Mouse (Mus musculus): ENCODE results near the gene Psmd7. TPM values are rescaled to one million over a fixed set of nuclear protein-coding genes. Genes with fewer than 3 reads are reported as not detected.

Gene Psmd7
- total and polyA plus RNA-seq, 3 experiments = 186 to 403 (median 205) TPM

DNA sequence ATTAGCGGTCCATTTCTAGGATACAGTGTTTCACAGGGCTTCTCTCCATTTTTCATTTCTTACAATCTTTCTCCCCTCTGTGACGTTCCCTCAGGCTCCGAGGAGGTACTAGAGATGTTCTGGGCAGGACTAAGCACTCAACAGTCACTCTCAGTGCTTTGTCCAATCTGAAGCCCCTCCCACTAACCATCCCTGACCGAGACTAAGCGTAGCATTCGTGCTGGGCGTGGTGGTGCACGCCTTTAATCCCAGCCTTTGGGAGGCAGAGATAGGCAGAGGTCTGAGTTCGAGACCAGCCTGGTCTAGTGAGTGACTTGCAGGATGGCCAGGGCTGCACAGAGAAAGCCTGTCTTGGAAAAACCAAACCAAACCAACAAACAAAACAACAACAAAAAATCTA is 11.4 kb upstream of the Psmd7 start:
- Histone ChIP-seq H3K9me3 (replicated peaks; ENCODE audit: insufficient read depth, low read length) (no peaks in the 10 kb centered on the region), H3K4me1 (ENCODE audit: control insufficient read depth in 1 of 2, insufficient read depth in 2 of 2, low read length in 2 of 2) (no peaks in the 10 kb centered on the region), H3K36me3 (ENCODE audit: control insufficient read depth in 1 of 2, insufficient read depth in 2 of 2, low read length in 2 of 2) (no peaks in the 10 kb centered on the region), H3K27me3 (ENCODE audit: control insufficient read depth in 1 of 2, insufficient read depth in 2 of 2, low read length in 2 of 2) (no peaks in the 10 kb centered on the region), H3K9ac (ENCODE audit: control insufficient read depth, low read depth, low read length, poor library complexity, severe bottlenecking) (no peak overlapping the region), H3K79me2 (ENCODE audit: control insufficient read depth, insufficient read depth, low read length, poor library complexity) (no peaks in the 10 kb centered on the region), H3K27ac (ENCODE audit: control insufficient read depth, low read depth, low read length) (no peak overlapping the region), H3K4me3 (ENCODE audit: control insufficient read depth in 1 of 2, insufficient read depth in 1 of 2, low read depth in 2 of 2, low read length in 2 of 2) (no peak overlapping the region)
- no peak for DNase-seq (ENCODE audit: low read depth, low spot score)
- TF ChIP-seq MYC (IDR thresholded peaks at IDR 0.05; ENCODE audit: low read depth, low read length) (no peak), ZC3H11A (IDR thresholded peaks at IDR 0.05; ENCODE audit: low read depth, low read length) (no peak), E2F4 (IDR thresholded peaks at IDR 0.05; ENCODE audit: borderline replicate concordance, low read depth, low read length) (no peak), RCOR1 (IDR thresholded peaks at IDR 0.05; ENCODE audit: low read depth, low read length) (no peak), JUND (IDR thresholded peaks at IDR 0.05; ENCODE audit: low read depth, low read length) (no peak), SMC3 (IDR thresholded peaks at IDR 0.05; ENCODE audit: low read depth, low read length) (no peak), MAZ (IDR thresholded peaks at IDR 0.05; ENCODE audit: low read depth, low read length) (no peak), ELF1 (IDR thresholded peaks at IDR 0.05; ENCODE audit: low read depth, low read length) (no peak)

DNA sequence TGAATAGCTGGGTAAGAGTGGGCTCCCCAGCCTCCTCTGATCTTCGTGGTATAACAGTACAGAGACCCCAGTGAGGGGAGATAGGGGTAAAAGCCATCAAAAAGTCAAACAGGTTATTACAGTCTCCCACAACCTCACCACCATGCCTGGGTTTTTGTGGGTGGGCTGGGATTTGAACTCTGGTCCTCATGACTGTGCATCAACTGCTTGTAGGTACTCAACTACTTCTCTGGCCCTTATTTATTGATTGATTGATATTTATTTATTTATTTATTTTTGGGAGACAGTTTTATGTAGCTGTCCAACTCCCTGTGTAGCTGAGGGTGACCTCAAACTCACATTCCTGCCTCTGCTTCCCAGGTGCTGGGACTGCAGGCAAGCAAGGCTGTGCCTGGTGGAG is 9.5 kb upstream of the Psmd7 start:
- Histone ChIP-seq H3K4me3 (ENCODE audit: control insufficient read depth in 1 of 2, insufficient read depth in 1 of 2, low read depth in 2 of 2, low read length in 2 of 2) (no peak overlapping the region), H3K27ac (ENCODE audit: control insufficient read depth, low read depth, low read length) (no peak overlapping the region), H3K36me3 (ENCODE audit: control insufficient read depth in 1 of 2, insufficient read depth in 2 of 2, low read length in 2 of 2) (no peaks in the 10 kb centered on the region), H3K27me3 (ENCODE audit: control insufficient read depth in 1 of 2, insufficient read depth in 2 of 2, low read length in 2 of 2) (no peaks in the 10 kb centered on the region), H3K4me1 (ENCODE audit: control insufficient read depth in 1 of 2, insufficient read depth in 2 of 2, low read length in 2 of 2) (peaks cover 0 to 10% of the 10 kb centered on the region in 2 experiments; a peak in 2 of 4 replicates), H3K9ac (ENCODE audit: control insufficient read depth, low read depth, low read length, poor library complexity, severe bottlenecking) (no peak overlapping the region), H3K79me2 (ENCODE audit: control insufficient read depth, insufficient read depth, low read length, poor library complexity) (no peaks in the 10 kb centered on the region), H3K9me3 (replicated peaks; ENCODE audit: insufficient read depth, low read length) (no peaks in the 10 kb centered on the region)
- TF ChIP-seq EP300 (IDR thresholded peaks at IDR 0.05; ENCODE audit: low read depth in 1 of 2, low read length in 2 of 2) = no peak
- TF ChIP-seq ZKSCAN1 (IDR thresholded peaks at IDR 0.05; ENCODE audit: low read depth, low read length) = no peak
- no peak for TF ChIP-seq ELF1 (IDR thresholded peaks at IDR 0.05; ENCODE audit: low read depth, low read length)
- TF ChIP-seq BHLHE40 (IDR thresholded peaks at IDR 0.05; ENCODE audit: borderline replicate concordance, low read depth, low read length) = no peak
- no peak for TF ChIP-seq MXI1 (IDR thresholded peaks at IDR 0.05; ENCODE audit: low read depth, low read length)
- TF ChIP-seq RAD21 (IDR thresholded peaks at IDR 0.05; ENCODE audit: low read depth, low read length) = no peak
- no peak for TF ChIP-seq TBP (IDR thresholded peaks at IDR 0.05; ENCODE audit: low read depth, low read length)
- no peak for TF ChIP-seq TAL1 (IDR thresholded peaks at IDR 0.05; ENCODE audit: low read length)
- TF ChIP-seq MAZ (IDR thresholded peaks at IDR 0.05; ENCODE audit: low read depth, low read length) = no peak
- no peak for TF ChIP-seq MEF2A (IDR thresholded peaks at IDR 0.05; ENCODE audit: extremely low read depth, insufficient replicate concordance, low read depth, low read length, poor library complexity, severe bottlenecking)
- TF ChIP-seq HCFC1 (IDR thresholded peaks at IDR 0.05; ENCODE audit: low read depth, low read length) = no peak
- TF ChIP-seq ZNF384 (IDR thresholded peaks at IDR 0.05; ENCODE audit: low read depth, low read length) = no peak
- no peak for TF ChIP-seq ZMIZ1 (IDR thresholded peaks at IDR 0.05; ENCODE audit: low read depth, low read length)
- TF ChIP-seq RCOR1 (IDR thresholded peaks at IDR 0.05; ENCODE audit: low read depth, low read length) = no peak
- TF ChIP-seq POLR2AphosphoS2 (IDR thresholded peaks at IDR 0.05; ENCODE audit: low read length) = no peak
- TF ChIP-seq USF1 (IDR thresholded peaks at IDR 0.05; ENCODE audit: low read depth, low read length) = no peak
- TF ChIP-seq SIN3A (IDR thresholded peaks at IDR 0.05; ENCODE audit: low read length) = no peak
- TF ChIP-seq CHD1 (IDR thresholded peaks at IDR 0.05; ENCODE audit: low read depth, low read length) = no peak
- no peak for DNase-seq (ENCODE audit: low read depth, low spot score)
